Mouse (Mus musculus): ENCODE data around the gene Adprhl2.

GRCm38 (mm10) chr4:126316443-126317040 lies 5.0 kb downstream of the Adprhl2 start:
- no peak for TF ChIP-seq CTCF (IDR thresholded peaks at IDR 0.05; ENCODE audit: extremely low read depth, insufficient read depth, low read length)
- no peak for TF ChIP-seq POLR2A (IDR thresholded peaks at IDR 0.05; ENCODE audit: extremely low read depth, insufficient read depth, low read length)
